Mouse (Mus musculus) E14TG2a.4 (cell line): ENCODE measurements around the gene Casq2.

Source experiments
- H3K27me3 ChIP-seq: 2 replicates; pipeline ENCODE4 v1.6.1; 2014; ENCODE audit warnings: low read length, control low read depth; ENCODE audit not compliant: insufficient read depth
- H3K36me3 ChIP-seq: 2 replicates; pipeline ENCODE4 v1.6.1; 2014; ENCODE audit warnings: low read length, control low read depth; ENCODE audit not compliant: insufficient read depth
- H3K4me1 ChIP-seq: replicated peaks from 2 replicates; pipeline ENCODE4 v1.6.1; 2014; ENCODE audit warnings: low read depth, low read length, control low read depth
- H3K4me3 ChIP-seq: replicated peaks from 2 replicates; pipeline ENCODE4 v1.5.1; 2014; ENCODE audit warnings: mild to moderate bottlenecking, low read length
- H3K9me3 ChIP-seq: 2 replicates; pipeline ENCODE4 v1.6.1; 2014; ENCODE audit warnings: low read length, control low read depth
- CTCF ChIP-seq: conservative IDR thresholded peaks from 2 replicates; pipeline ENCODE4 v1.5.1; 2014; ENCODE audit warnings: low read length
- NANOG ChIP-seq: IDR thresholded peaks from 2 replicates; pipeline ENCODE4 v1.6.1; 2014; ENCODE audit warnings: borderline replicate concordance, low read length, mixed read lengths
- POU5F1 ChIP-seq: IDR thresholded peaks from 2 replicates; pipeline ENCODE4 v1.6.1; 2014; ENCODE audit warnings: low read length, borderline replicate concordance

Gene Casq2

GRCm38 (mm10) chr3:102193488-102194290 lies 107.5 kb downstream of the Casq2 start:
- TF ChIP-seq CTCF: no peak
- TF ChIP-seq POU5F1: no peak
- TF ChIP-seq NANOG: no peak
- peaks cover 61% of the 10 kb centered on the region for H3K36me3 ChIP-seq
- H3K9me3 ChIP-seq: peaks cover 56% of the 10 kb centered on the region
- H3K4me3 ChIP-seq: peak overlapping the region; percentile 35
- peaks cover 84% of the 10 kb centered on the region for H3K4me1 ChIP-seq
- H3K27me3 ChIP-seq: no peaks in the 10 kb centered on the region

DNA sequence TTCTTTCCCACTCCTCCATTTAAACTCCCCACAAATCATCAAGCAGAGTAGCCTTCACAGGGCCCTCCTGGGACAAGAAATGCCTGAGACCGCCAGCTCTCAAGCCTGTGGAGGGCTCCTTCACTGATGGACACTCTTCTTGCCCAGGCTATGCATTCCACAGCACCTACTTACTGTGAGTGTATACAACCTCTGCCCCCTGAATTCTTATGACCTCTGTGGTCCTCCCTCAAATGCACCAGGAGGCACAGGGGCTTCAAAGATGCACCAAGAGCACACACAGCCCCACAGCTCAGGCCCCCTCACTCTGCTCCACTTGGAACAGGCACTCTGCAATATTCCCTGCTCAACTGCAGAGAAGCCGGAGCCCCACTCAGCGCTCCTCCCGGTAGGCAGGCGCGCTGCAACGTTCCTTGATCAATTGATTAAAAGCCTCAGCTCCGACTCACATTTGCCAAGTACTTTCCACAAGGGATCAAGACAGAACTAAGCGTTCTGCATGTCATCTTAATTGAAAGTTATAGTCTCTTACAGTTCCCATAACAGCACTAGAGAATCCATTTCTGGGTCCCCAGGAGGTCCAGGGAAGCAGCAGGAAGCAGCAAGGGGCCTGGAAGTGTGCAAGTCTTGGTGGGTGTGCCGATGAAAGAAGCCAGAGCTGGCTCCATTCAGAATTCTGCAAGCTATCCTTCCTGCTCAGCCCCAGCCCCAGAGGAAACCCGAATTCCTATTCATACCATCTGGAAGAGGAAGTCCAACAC lies 108.3 kb downstream of the Casq2 start:
- Histone ChIP-seq H3K27me3 (no peaks in the 10 kb centered on the region), H3K9me3 (peaks cover 56% of the 10 kb centered on the region), H3K36me3 (peaks cover 55% of the 10 kb centered on the region), H3K4me3 (0 out of 2 replicates have a peak overlapping the region, but pooled peaks have one; percentile 10), H3K4me1 (peaks cover 84% of the 10 kb centered on the region)
- TF ChIP-seq NANOG (no peak), CTCF (no peak), POU5F1 (no peak)

- TF ChIP-seq POU5F1 (no peak), NANOG (no peak), CTCF (no peak)
- H3K4me3 ChIP-seq: no peak overlapping the region
- H3K27me3 ChIP-seq: no peaks in the 10 kb centered on the region
- H3K36me3 ChIP-seq: peaks cover 55% of the 10 kb centered on the region
- H3K4me1 ChIP-seq: peaks cover 87% of the 10 kb centered on the region
- peaks cover 47% of the 10 kb centered on the region for H3K9me3 ChIP-seq
Measured at GRCm38 (mm10) chr3:102195762-102196161, 109.5 kb downstream of the Casq2 start.
